Mouse (Mus musculus): ENCODE data around the gene Mup17.
"Not testable (repeated sequence)": the region's sequence is repeated elsewhere in the genome, so short reads cannot be mapped to it uniquely, and the experiment has no call there.

The Mup17 gene

DNA sequence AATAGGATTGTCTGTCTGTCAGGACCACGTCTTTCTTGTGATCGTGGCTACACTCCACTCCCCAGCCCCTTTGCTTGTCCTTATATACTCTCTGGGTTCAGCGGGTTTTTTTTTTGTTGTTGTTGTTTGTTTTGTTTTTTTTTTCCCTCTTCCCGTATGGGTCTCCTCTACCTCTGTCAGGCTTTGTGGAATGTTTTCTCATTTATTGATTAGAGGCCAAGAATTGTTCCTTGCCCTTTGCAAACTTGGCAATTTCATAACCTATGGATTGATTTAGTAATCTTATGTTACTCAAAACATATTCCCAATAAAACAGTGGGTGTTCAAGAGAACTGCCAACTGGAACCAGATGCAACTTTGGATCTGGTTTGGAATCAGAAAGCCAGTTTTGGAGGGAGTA is at the start of gene Mup17:
Gene Mup17 (minus strand): TSS at position 101 of the 400 bp plus-strand sequence.
- not testable (repeated sequence) for DNase-seq

- DNase-seq = not testable (repeated sequence)
Observed at GRCm38 (mm10) chr4:61571561-61571960, 24.1 kb downstream of the Mup17 start.

DNA sequence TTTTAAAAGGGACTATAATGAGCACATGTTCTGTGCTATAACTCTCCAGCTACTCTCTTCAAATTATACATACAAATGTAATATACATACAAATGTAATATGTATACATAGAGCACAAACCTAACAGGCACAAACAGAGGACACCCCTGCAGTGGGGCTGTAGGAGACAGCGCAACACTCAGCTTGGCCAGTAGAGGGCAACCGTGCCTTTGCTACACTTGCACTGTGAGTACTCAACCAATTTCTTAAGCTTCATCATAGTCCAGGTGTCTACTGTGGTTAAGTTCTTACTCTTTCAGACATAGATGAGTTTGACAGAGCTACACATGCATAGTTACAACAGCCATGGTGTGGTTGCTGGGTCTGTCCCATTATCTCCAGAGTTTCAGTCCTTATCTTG is 39.8 kb downstream of the Mup17 start:
- peak; percentile 15 for DNase-seq

All from right cerebral cortex, postnatal 14 days (tissue).